Mouse (Mus musculus): ENCODE measurements around the gene Twist2. TPM values are rescaled to one million over a fixed set of nuclear protein-coding genes. Genes with fewer than 3 reads are reported as not detected.

The Twist2 gene
- polyA plus RNA-seq, 1 experiment: 0.15 TPM

DNA sequence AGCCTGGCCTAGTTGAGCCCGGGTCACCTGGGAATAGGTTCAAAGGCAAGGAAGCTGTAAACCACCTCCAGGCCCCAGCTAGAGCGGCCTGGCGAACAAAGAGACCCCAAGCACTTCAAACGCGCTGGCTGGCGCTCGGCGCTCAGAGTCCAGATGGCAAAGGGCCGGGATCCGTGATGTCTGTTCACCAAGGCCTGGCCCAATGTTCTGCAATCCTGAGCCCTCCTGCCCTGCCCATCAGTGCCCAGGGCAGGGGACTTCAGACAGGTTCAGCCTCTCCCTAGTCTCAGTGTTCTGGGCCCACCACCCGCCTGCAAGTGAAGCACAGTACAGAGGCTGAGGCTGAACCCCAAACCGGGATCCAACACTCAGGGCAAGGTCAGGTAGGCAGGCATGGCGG is 913 bp upstream of the Twist2 start:
- TF ChIP-seq POLR2A (IDR thresholded peaks at IDR 0.05; ENCODE audit: borderline replicate concordance, insufficient read depth, low read length) (no peak), CTCF (IDR thresholded peaks at IDR 0.05; ENCODE audit: borderline replicate concordance, insufficient read depth, low read depth, low read length) (no peak)
- H3K27me3 ChIP-seq (ENCODE audit: control insufficient read depth, insufficient read depth, low read length): no peaks in the 10 kb centered on the region; the same call in 1 of the 2 replicates
- WGBS: 15% methylated on average over 13 of the region's 13 CpGs
- H3K27ac ChIP-seq (ENCODE audit: insufficient read depth, low read length): no peak overlapping the region
- no peak overlapping the region for H3K4me3 ChIP-seq (replicated peaks; ENCODE audit: insufficient read depth, low read depth, low read length)
- no peak for DNase-seq
- no peaks in the 10 kb centered on the region for H3K4me1 ChIP-seq (ENCODE audit: control insufficient read depth, insufficient read depth, low read length)

DNA sequence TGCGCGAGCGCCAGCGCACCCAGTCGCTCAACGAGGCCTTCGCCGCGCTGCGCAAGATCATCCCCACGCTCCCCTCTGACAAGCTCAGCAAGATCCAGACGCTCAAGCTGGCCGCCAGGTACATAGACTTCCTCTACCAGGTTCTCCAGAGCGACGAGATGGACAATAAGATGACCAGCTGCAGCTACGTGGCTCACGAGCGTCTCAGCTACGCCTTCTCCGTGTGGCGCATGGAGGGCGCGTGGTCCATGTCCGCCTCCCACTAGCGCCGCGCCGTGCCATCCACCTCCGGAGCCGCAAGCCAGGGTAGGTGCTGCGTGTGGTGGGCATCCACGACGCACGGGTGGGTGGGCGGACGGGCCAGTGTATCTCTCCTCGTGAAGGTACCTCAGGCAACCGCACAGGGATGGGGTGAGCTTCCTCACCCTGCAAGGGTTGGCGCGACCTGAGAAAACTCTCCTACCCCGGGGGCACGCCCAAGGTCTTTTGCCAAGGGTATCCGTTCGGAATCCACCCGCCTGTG is 644 bp downstream of the Twist2 start:
- DNase-seq: no peak
- TF ChIP-seq CTCF (IDR thresholded peaks at IDR 0.05; ENCODE audit: borderline replicate concordance, insufficient read depth, low read depth, low read length) (no peak), POLR2A (IDR thresholded peaks at IDR 0.05; ENCODE audit: borderline replicate concordance, insufficient read depth, low read length) (no peak)
- H3K27ac ChIP-seq (ENCODE audit: insufficient read depth, low read length): no peak overlapping the region
- H3K4me1 ChIP-seq (ENCODE audit: control insufficient read depth, insufficient read depth, low read length): no peaks in the 10 kb centered on the region
- 2% methylated on average over 45 of the region's 45 CpGs for WGBS
- no peak overlapping the region for H3K4me3 ChIP-seq (replicated peaks; ENCODE audit: insufficient read depth, low read depth, low read length)
- no peaks in the 10 kb centered on the region; the same call in 1 of the 2 replicates for H3K27me3 ChIP-seq (ENCODE audit: control insufficient read depth, insufficient read depth, low read length)

DNA sequence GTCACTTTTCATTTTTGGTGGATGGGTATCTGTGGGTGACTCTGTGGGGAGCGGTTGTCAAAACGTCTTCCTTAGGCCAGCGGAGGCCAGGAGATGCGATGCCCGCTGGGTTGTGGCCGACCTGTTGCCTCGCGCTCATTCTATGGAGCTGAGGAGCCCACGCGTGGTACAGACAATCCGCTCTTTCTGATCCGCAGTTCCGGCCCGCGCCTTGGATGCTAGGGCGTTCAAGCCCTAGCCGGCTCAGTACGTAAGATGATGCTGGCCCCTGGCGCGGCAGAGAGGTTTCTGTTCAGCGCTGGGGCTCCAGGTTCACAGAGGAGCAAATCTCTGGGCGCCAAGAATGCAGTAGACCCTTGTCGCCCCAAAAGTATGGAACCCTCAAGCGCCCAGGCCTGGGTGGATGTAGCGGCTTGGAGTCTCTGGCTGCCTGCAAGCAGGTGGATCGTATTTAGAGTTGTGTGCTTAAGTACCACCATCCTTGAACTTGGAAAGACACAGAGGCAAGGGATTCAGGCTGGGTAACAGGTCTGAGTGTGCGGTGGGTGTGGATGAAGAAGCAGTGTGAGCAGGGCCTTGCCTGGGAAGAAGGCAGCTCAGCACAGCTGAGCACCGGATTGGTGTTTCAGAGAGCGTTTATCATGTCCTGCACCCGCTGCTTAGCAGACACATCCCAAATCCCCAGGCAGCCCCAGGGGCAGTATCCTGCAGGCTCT is 1.3 kb downstream of the Twist2 start:
- TF ChIP-seq CTCF (IDR thresholded peaks at IDR 0.05; ENCODE audit: borderline replicate concordance, insufficient read depth, low read depth, low read length): no peak
- Histone ChIP-seq H3K4me1 (ENCODE audit: control insufficient read depth, insufficient read depth, low read length) (no peaks in the 10 kb centered on the region), H3K4me3 (replicated peaks; ENCODE audit: insufficient read depth, low read depth, low read length) (no peak overlapping the region), H3K27ac (ENCODE audit: insufficient read depth, low read length) (no peak overlapping the region), H3K27me3 (ENCODE audit: control insufficient read depth, insufficient read depth, low read length) (no peaks in the 10 kb centered on the region; the same call in 1 of the 2 replicates)
- WGBS: 10% methylated on average over 30 of the region's 30 CpGs
- DNase-seq: no peak

DNA sequence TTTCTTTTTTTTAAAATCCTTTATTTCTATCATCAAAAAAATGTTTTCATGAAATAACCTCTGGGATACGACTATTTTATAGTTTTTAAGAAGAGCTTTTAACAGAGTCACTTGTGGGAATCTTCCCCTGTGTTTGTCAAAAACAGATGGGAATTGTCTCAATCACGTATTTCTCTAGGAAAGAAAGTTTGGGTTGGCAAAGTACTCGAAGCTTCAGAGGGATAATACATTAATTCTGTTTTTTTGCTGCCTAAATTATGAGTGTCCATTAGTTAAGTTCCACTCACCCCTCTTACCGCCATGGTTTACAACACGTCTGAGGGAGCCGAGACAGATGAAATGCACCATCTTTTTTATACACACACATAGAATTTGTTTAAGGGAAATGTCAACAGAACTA is 2.2 kb downstream of the Twist2 start:
- 81% methylated on average over 6 of the region's 6 CpGs for WGBS
- TF ChIP-seq POLR2A (IDR thresholded peaks at IDR 0.05; ENCODE audit: borderline replicate concordance, insufficient read depth, low read length) (no peak), CTCF (IDR thresholded peaks at IDR 0.05; ENCODE audit: borderline replicate concordance, insufficient read depth, low read depth, low read length) (no peak)
- H3K27ac ChIP-seq (ENCODE audit: insufficient read depth, low read length): no peak overlapping the region
- no peak overlapping the region for H3K4me3 ChIP-seq (replicated peaks; ENCODE audit: insufficient read depth, low read depth, low read length)
- no peaks in the 10 kb centered on the region for H3K4me1 ChIP-seq (ENCODE audit: control insufficient read depth, insufficient read depth, low read length)
- DNase-seq: no peak
- no peaks in the 10 kb centered on the region; the same call in 1 of the 2 replicates for H3K27me3 ChIP-seq (ENCODE audit: control insufficient read depth, insufficient read depth, low read length)

DNA sequence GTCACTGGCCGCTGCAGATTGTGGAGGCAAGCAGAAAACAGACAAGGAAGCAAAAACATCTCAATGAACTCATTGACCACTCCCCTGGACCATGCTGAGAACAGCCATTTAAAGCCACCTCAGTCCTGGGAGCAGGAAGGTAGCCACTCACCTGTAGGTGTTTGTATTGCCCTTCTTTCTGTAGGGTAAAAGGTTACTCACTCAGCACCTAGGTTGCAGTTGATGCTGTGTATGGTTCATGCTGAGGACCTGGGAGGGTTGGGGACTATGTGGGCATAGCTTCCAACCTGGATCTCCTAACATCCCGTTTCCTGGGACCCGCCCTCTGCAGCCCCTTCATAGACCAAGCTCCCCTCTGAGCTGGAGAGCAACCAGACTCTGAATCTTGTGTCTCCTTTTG is 14.8 kb downstream of the Twist2 start:
- Histone ChIP-seq H3K4me1 (ENCODE audit: control insufficient read depth, insufficient read depth, low read length) (no peaks in the 10 kb centered on the region), H3K27me3 (ENCODE audit: control insufficient read depth, insufficient read depth, low read length) (no peaks in the 10 kb centered on the region), H3K4me3 (replicated peaks; ENCODE audit: insufficient read depth, low read depth, low read length) (no peak overlapping the region), H3K27ac (ENCODE audit: insufficient read depth, low read length) (no peak overlapping the region)
- WGBS: 74% methylated on average over 3 of the region's 3 CpGs
- no peak for DNase-seq
- TF ChIP-seq POLR2A (IDR thresholded peaks at IDR 0.05; ENCODE audit: borderline replicate concordance, insufficient read depth, low read length): no peak
- TF ChIP-seq CTCF (IDR thresholded peaks at IDR 0.05; ENCODE audit: borderline replicate concordance, insufficient read depth, low read depth, low read length): no peak

DNA sequence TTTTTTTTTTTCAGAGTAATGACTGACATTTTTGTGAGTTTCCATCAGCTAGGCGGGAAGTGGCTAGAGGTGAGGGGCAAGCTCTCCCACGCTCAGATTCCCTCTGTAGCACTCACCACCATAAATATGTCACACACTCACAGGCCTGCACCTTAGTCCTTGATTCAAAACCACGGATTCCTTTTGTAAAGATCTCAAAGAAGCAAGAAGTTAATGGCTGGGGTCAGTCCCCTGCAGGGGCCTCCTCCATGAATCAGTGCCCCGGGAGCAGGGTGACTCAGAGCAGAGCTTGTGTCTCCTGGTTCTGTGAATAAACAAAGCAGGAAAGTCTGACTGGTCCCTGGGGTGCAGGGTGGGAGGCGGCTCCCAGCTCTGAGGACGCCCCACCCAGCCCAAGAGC is 15.3 kb downstream of the Twist2 start:
- 43% methylated on average over 6 of the region's 6 CpGs for WGBS
- Histone ChIP-seq H3K27me3 (ENCODE audit: control insufficient read depth, insufficient read depth, low read length) (no peaks in the 10 kb centered on the region), H3K4me1 (ENCODE audit: control insufficient read depth, insufficient read depth, low read length) (no peaks in the 10 kb centered on the region), H3K4me3 (replicated peaks; ENCODE audit: insufficient read depth, low read depth, low read length) (no peak overlapping the region), H3K27ac (ENCODE audit: insufficient read depth, low read length) (no peak overlapping the region)
- TF ChIP-seq CTCF (IDR thresholded peaks at IDR 0.05; ENCODE audit: borderline replicate concordance, insufficient read depth, low read depth, low read length) (no peak), POLR2A (IDR thresholded peaks at IDR 0.05; ENCODE audit: borderline replicate concordance, insufficient read depth, low read length) (no peak)
- DNase-seq: no peak

DNA sequence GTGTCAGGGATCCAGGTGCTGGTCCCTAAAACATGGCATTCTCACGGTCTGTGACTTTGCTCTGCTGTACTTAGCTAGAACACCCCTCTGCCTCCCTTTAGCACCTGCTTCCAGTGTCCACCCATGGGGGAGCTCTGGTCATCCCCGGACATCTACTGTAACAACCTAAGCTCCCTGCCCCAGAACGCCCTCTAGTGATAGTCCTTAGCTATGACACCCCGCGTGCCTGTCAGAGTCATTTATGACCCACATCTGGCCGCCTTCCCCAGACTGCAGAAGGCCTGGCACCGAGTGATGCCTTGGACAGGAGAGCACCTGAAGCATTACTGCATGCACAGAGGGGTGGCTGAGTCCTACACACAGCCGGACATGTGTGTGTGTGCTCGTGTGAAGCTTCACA is 18.0 kb downstream of the Twist2 start:
- Histone ChIP-seq H3K27me3 (ENCODE audit: control insufficient read depth, insufficient read depth, low read length) (no peaks in the 10 kb centered on the region), H3K27ac (ENCODE audit: insufficient read depth, low read length) (no peak overlapping the region), H3K4me1 (ENCODE audit: control insufficient read depth, insufficient read depth, low read length) (no peaks in the 10 kb centered on the region), H3K4me3 (replicated peaks; ENCODE audit: insufficient read depth, low read depth, low read length) (no peak overlapping the region)
- no peak for TF ChIP-seq POLR2A (IDR thresholded peaks at IDR 0.05; ENCODE audit: borderline replicate concordance, insufficient read depth, low read length)
- TF ChIP-seq CTCF (IDR thresholded peaks at IDR 0.05; ENCODE audit: borderline replicate concordance, insufficient read depth, low read depth, low read length): no peak; the same call in 1 of the 2 replicates
- no peak for DNase-seq
- 48% methylated on average over 9 of the region's 9 CpGs for WGBS

DNA sequence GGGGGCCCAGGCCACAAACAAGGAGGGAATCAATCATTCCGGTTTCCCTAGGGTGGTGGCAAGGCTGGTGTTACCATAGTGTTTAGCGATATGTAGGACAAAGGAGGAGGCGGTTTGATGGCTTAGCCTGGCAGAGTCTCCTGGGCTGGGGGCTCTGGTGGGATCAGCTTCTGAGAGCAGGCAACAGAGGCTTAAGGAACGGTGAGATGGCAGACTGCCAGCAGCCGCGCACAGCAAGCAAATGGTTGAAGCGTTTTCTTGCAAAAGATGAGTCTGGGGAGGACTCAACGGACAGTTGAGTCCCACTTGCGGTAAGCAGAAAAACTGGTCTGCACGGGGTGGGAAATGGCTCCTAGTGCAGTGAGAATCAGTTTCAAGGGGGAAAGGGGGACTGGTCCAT is 19.3 kb downstream of the Twist2 start:
- H3K4me3 ChIP-seq (replicated peaks; ENCODE audit: insufficient read depth, low read depth, low read length): no peak overlapping the region
- no peaks in the 10 kb centered on the region for H3K4me1 ChIP-seq (ENCODE audit: control insufficient read depth, insufficient read depth, low read length)
- DNase-seq: no peak
- no peak for TF ChIP-seq POLR2A (IDR thresholded peaks at IDR 0.05; ENCODE audit: borderline replicate concordance, insufficient read depth, low read length)
- no peaks in the 10 kb centered on the region for H3K27me3 ChIP-seq (ENCODE audit: control insufficient read depth, insufficient read depth, low read length)
- 16% methylated on average over 10 of the region's 10 CpGs for WGBS
- no peak overlapping the region for H3K27ac ChIP-seq (ENCODE audit: insufficient read depth, low read length)
